Mouse (Mus musculus) spleen, adult 2 months (tissue): ENCODE results near the gene Pomp.

Source experiments
- CTCF ChIP-seq: fragments of 200-500 bp; IDR thresholded peaks from 2 replicates; pipeline ENCODE4 v1.5.1; 2011; ENCODE audit warnings: mild to moderate bottlenecking, inconsistent platforms; ENCODE audit not compliant: insufficient read depth, insufficient read length, insufficient replicate concordance; ENCODE audit errors: extremely low read depth
- POLR2A ChIP-seq: fragments of 200-500 bp; IDR thresholded peaks from 2 replicates; pipeline ENCODE4 v1.6.1; 2011; ENCODE audit warnings: low read depth, low read length, inconsistent platforms

- no peak for TF ChIP-seq CTCF
- no peak for TF ChIP-seq POLR2A
These were observed 32.5 kb downstream of the Pomp start for GRCm38 (mm10) chr5:147892735-147893134.
